Mouse (Mus musculus) stomach, embryonic 16.5 days (tissue): ENCODE data around the gene T. TPM values are rescaled to one million over a fixed set of nuclear protein-coding genes. Genes with fewer than 3 reads are reported as not detected.

ENCODE experiments used
- ATAC-seq: fragments of 200-750 bp; cut with Nextera tagmentation; 2 replicates; pipeline ENCODE4 v1.8.0; 2017; ENCODE audit warnings: moderate number of reproducible peaks, moderate TSS enrichment; ENCODE audit not compliant: insufficient read depth, low FRiP score
- H3K27ac ChIP-seq: fragments of 300-500 bp; sonication (generic); 2 replicates; pipeline ENCODE4 v1.5.1; 2014; ENCODE audit warnings: low read length
- H3K27me3 ChIP-seq: fragments of 300-500 bp; sonication (generic); 2 replicates; pipeline ENCODE4 v1.6.1; 2014; ENCODE audit warnings: low read length, control low read depth, mixed read lengths; ENCODE audit not compliant: control insufficient read depth, insufficient read depth
- H3K36me3 ChIP-seq: fragments of 300-500 bp; sonication (generic); 2 replicates; pipeline ENCODE4 v1.6.1; 2014; ENCODE audit warnings: low read length; ENCODE audit not compliant: control insufficient read depth, insufficient read depth
- H3K4me1 ChIP-seq: fragments of 300-500 bp; sonication (generic); 2 replicates; pipeline ENCODE4 v1.6.1; 2014; ENCODE audit warnings: low read length, control low read depth, mixed read lengths; ENCODE audit not compliant: control insufficient read depth, insufficient read depth
- H3K4me2 ChIP-seq: fragments of 300-500 bp; sonication (generic); 2 replicates; pipeline ENCODE4 v1.6.1; 2014; ENCODE audit warnings: low read depth, low read length, mixed read lengths
- H3K4me3 ChIP-seq: fragments of 300-500 bp; sonication (generic); replicated peaks from 2 replicates; pipeline ENCODE4 v1.5.1; 2014; ENCODE audit warnings: mild to moderate bottlenecking, low read length
- H3K9ac ChIP-seq: fragments of 300-500 bp; sonication (generic); 2 replicates; pipeline ENCODE4 v1.6.1; 2014; ENCODE audit warnings: low read length
- H3K9me3 ChIP-seq: fragments of 300-500 bp; sonication (generic); replicated peaks from 2 replicates; pipeline ENCODE4 v1.6.1; 2016; ENCODE audit warnings: low read length, control low read depth; ENCODE audit not compliant: control insufficient read depth
- WGBS: fragments of 180-500 bp; shearing (Covaris S2); extraction: QIAGEN DNeasy Blood & Tissue Kit; methylation state at CpG from one replicate; pipeline ENCODE4 v1.1.7; 2014; 5-methylcytosine and 5-hydroxymethylcytosine counted together
- polyA plus RNA-seq: library from polyadenylated mRNA; unstranded; fragments of >200 nt; fragmentation: Nextera tagmentation; extraction: Ambion mirVana; gene quantifications from 2 replicates; pipeline ENCODE4 v1.2.1, GENCODE M21; 2015

The T gene
- polyA plus RNA-seq, 1 experiment from 2014 or later, result 0.22 TPM

- H3K4me2 ChIP-seq, result no peak overlapping the region
- no peaks in the 10 kb centered on the region for H3K9me3 ChIP-seq
- H3K4me1 ChIP-seq, result no peaks in the 10 kb centered on the region
- ATAC-seq, result no peak
- H3K9ac ChIP-seq, result no peak overlapping the region
- H3K27me3 ChIP-seq, result no peaks in the 10 kb centered on the region; the same call in 1 of the 2 replicates
- H3K27ac ChIP-seq, result no peak overlapping the region
- H3K36me3 ChIP-seq, result no peaks in the 10 kb centered on the region
- 82% methylated on average over 10 of the region's 10 CpGs for WGBS
- H3K4me3 ChIP-seq, result no peak overlapping the region
These were observed 47.6 kb downstream of the T start for GRCm38 (mm10) chr17:8481797-8482196.

- no peak for ATAC-seq
- H3K27me3 ChIP-seq, result no peaks in the 10 kb centered on the region; the same call in 1 of the 2 replicates
- no peak overlapping the region for H3K4me2 ChIP-seq
- no peaks in the 10 kb centered on the region for H3K9me3 ChIP-seq
- H3K27ac ChIP-seq, result no peak overlapping the region
- H3K4me1 ChIP-seq, result no peaks in the 10 kb centered on the region
- H3K4me3 ChIP-seq, result no peak overlapping the region
- 86% methylated on average over 7 of the region's 7 CpGs for WGBS
- H3K9ac ChIP-seq, result no peak overlapping the region
- no peaks in the 10 kb centered on the region for H3K36me3 ChIP-seq
These were observed 48.7 kb downstream of the T start for GRCm38 (mm10) chr17:8482876-8483275.

GRCm38 (mm10) chr17:8484246-8484645 is 50.0 kb downstream of the T start:
- 54% methylated on average over 3 of the region's 3 CpGs for WGBS
- no peaks in the 10 kb centered on the region for H3K36me3 ChIP-seq
- no peak overlapping the region for H3K4me3 ChIP-seq
- H3K4me2 ChIP-seq, result no peak overlapping the region
- no peak overlapping the region for H3K9ac ChIP-seq
- no peaks in the 10 kb centered on the region for H3K9me3 ChIP-seq
- no peak overlapping the region for H3K27ac ChIP-seq
- no peaks in the 10 kb centered on the region for H3K4me1 ChIP-seq
- no peak for ATAC-seq
- H3K27me3 ChIP-seq, result no peaks in the 10 kb centered on the region; the same call in none of the 2 replicates

GRCm38 (mm10) chr17:8485146-8485545 is 50.9 kb downstream of the T start:
- Histone ChIP-seq H3K9me3 (no peaks in the 10 kb centered on the region), H3K36me3 (no peaks in the 10 kb centered on the region), H3K4me3 (no peak overlapping the region), H3K4me1 (no peaks in the 10 kb centered on the region), H3K27me3 (no peaks in the 10 kb centered on the region; the same call in none of the 2 replicates), H3K4me2 (no peak overlapping the region), H3K9ac (no peak overlapping the region), H3K27ac (no peak overlapping the region)
- no peak for ATAC-seq

- Histone ChIP-seq H3K27me3 (no peaks in the 10 kb centered on the region; the same call in 1 of the 2 replicates), H3K9me3 (no peaks in the 10 kb centered on the region), H3K4me3 (no peak overlapping the region), H3K4me1 (no peaks in the 10 kb centered on the region), H3K4me2 (no peak overlapping the region), H3K27ac (no peak overlapping the region), H3K9ac (no peak overlapping the region), H3K36me3 (no peaks in the 10 kb centered on the region)
- 41% methylated on average over 12 of the region's 12 CpGs for WGBS
- no peak for ATAC-seq
These were observed 53.6 kb downstream of the T start for GRCm38 (mm10) chr17:8487824-8488223.

GRCm38 (mm10) chr17:8490971-8491370 is 56.7 kb downstream of the T start:
- H3K9me3 ChIP-seq, result no peaks in the 10 kb centered on the region
- no peak overlapping the region for H3K4me3 ChIP-seq
- H3K4me1 ChIP-seq, result no peaks in the 10 kb centered on the region
- no peak overlapping the region for H3K9ac ChIP-seq
- no peak overlapping the region for H3K4me2 ChIP-seq
- WGBS, result 89% methylated on average over 5 of the region's 5 CpGs
- H3K36me3 ChIP-seq, result no peaks in the 10 kb centered on the region
- no peak for ATAC-seq
- H3K27ac ChIP-seq, result no peak overlapping the region
- no peaks in the 10 kb centered on the region; the same call in 1 of the 2 replicates for H3K27me3 ChIP-seq

Other genes with a start within 250 kb of the T start
- gene Ccr6, start 198.4 kb upstream of the T start, polyA plus RNA-seq, result 0.26 and 0.61 TPM in 2 replicates
- gene Mpc1, start 151.5 kb upstream of the T start, polyA plus RNA-seq, result 195 and 206 TPM in 2 replicates
- gene Sft2d1, start 123.3 kb upstream of the T start, polyA plus RNA-seq, result 73.3 and 74.8 TPM in 2 replicates
- gene Prr18, start 97.0 kb upstream of the T start, polyA plus RNA-seq, result 0.15 and 0.31 TPM in 2 replicates
- gene T2, start 78.4 kb upstream of the T start, polyA plus RNA-seq, result 0.13 and 0.21 TPM in 2 replicates
- gene Pde10a, start 90.9 kb downstream of the T start, polyA plus RNA-seq, result 1.1 and 1.2 TPM in 2 replicates
- not detected in 2 replicates for gene Gm17087, start 132.5 kb downstream of the T start, polyA plus RNA-seq